Mouse (Mus musculus): ENCODE measurements at regions not wholly inside any gene's neighbourhood (a gene's known extent, or its start where the extent isn't known, plus 50 kb on each side); places are given as distances from the start of the nearest gene placed in this dataset.

DNA sequence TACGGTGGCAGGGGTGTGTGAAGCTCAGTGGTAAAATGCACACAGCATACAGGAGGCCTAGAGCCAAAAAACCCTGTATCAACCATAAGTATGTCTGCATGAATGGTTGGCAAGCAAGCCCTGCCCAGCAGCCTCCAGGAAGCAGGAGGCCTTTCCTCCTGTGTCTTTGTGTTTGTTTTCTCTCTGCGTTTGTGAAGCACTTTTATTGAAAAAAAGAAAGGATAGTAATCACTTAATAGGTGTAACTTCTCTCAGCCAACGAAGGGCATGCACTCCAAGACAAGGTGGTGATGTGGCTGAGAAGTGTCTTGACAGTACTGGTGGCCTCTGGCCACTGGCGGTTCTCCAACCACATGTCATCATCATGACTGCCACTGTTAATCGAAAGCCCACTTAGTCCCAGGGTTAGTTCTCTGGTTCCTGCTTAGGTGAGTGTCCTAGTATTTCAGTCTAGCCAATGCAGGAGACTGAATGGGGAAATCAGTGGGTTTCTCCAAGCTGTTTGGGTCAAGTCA lies 66.5 kb upstream of the Polg start:
- TF ChIP-seq POLR2A (IDR thresholded peaks at IDR 0.05; ENCODE audit: control insufficient read depth, low read depth, low read length) (no peak), CTCF (IDR thresholded peaks at IDR 0.05; ENCODE audit: control insufficient read depth, insufficient read depth, insufficient replicate concordance, low read depth, low read length) (no peak)

All from testis, adult 2 months (tissue).